Mouse (Mus musculus) central nervous system, embryonic 11.5 days (tissue): ENCODE measurements around the gene Rpp40. TPM values are rescaled to one million over a fixed set of nuclear protein-coding genes. Genes with fewer than 3 reads are reported as not detected.

Source experiments
- polyA plus RNA-seq: library from polyadenylated mRNA; depleted of rRNA; stranded (reverse); fragments of >200 nt; gene quantifications from 2 replicates; pipeline ENCODE4 v1.2.3, GENCODE M21; 2012; rRNA removed

Gene Rpp40
- polyA plus RNA-seq = 10.9 and 13.5 TPM in 2 replicates

DNA sequence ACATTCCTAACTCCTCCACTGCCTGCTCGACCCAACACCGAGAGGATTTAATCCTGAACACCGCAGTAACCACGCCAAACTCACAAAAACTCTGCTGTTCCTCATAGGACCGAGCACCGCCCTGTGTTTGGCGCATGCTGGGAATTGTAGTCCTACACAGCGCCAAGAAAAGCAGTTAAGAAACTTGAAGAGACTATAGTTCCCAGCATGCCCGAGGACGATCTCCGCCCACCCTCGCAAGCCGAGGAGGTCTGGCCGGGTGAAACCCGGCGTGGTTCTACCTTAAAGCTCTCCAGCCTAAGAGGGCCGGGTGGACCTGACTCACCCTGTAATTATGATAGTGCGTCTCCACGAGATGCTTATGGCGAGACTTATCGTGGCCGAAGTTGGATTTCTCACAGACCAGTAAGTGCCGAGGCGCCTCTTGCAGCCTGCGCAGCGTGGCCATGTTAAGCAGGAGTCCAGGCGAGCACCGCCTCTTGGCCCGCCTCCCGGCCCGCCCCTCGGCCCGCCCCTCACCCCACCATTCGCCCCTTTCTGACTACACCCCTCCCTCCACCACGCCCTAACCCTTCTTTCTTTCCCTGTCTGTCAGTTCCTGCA is at the start of gene Rpp40:
Gene Rpp40 (minus strand): TSS at position 481 of the 603 bp plus-strand sequence.

Other genes starting within 250 kb of the Rpp40 start
- gene Cdyl, start 246.5 kb downstream of the Rpp40 start, polyA plus RNA-seq = 12.6 and 13.0 TPM in 2 replicates
- 0.46 and 0.97 TPM in 2 replicates for gene Ppp1r3g, start 52.5 kb upstream of the Rpp40 start, polyA plus RNA-seq
- gene Fars2, start 211.1 kb upstream of the Rpp40 start, polyA plus RNA-seq = 25.7 and 32.4 TPM in 2 replicates
- 7.5 and 8.4 TPM in 2 replicates for gene Lyrm4, start 211.2 kb upstream of the Rpp40 start, polyA plus RNA-seq